Mouse (Mus musculus) midbrain, postnatal 0 days (tissue): ENCODE measurements around the gene Syt5. TPM values are rescaled to one million over a fixed set of nuclear protein-coding genes. Genes with fewer than 3 reads are reported as not detected.

Experiments used
- ATAC-seq: fragments of 200-750 bp; cut with Nextera tagmentation; 2 replicates; pipeline ENCODE4 v1.8.0; 2017; ENCODE audit warnings: moderate number of reproducible peaks, mild to moderate bottlenecking, moderate TSS enrichment, moderate library complexity; ENCODE audit not compliant: low FRiP score
- DNase-seq: peaks from one replicate; pipeline ENCODE4 v3.0.0-alpha.2; 2015; ENCODE audit warnings: low spot score
- H3K27ac ChIP-seq: fragments of 300-500 bp; sonication (generic); 2 replicates; pipeline ENCODE4 v1.5.1; 2014; ENCODE audit warnings: low read depth, mild to moderate bottlenecking, low read length, mixed read lengths
- H3K27me3 ChIP-seq: fragments of 300-500 bp; sonication (generic); 2 replicates; pipeline ENCODE4 v1.6.1; 2014; ENCODE audit warnings: low read length, control low read depth, mixed read lengths; ENCODE audit not compliant: insufficient read depth
- H3K36me3 ChIP-seq: fragments of 300-500 bp; sonication (generic); 2 replicates; pipeline ENCODE4 v1.6.1; 2014; ENCODE audit warnings: low read length, control low read depth, mixed read lengths; ENCODE audit not compliant: insufficient read depth
- H3K4me1 ChIP-seq: fragments of 300-500 bp; sonication (generic); 2 replicates; pipeline ENCODE4 v1.6.1; 2014; ENCODE audit warnings: mild to moderate bottlenecking, control low read depth, antibody characterized with exemption, low read length, mixed read lengths; ENCODE audit not compliant: insufficient read depth
- H3K4me2 ChIP-seq: fragments of 300-500 bp; sonication (generic); 2 replicates; pipeline ENCODE4 v1.6.1; 2014; ENCODE audit warnings: low read depth, mild to moderate bottlenecking, low read length, mixed read lengths; ENCODE audit not compliant: poor library complexity, severe bottlenecking
- H3K4me3 ChIP-seq: fragments of 300-500 bp; sonication (generic); 2 replicates; pipeline ENCODE4 v1.5.1; 2014; ENCODE audit warnings: low read depth, mild to moderate bottlenecking, low read length, moderate library complexity
- H3K9ac ChIP-seq: fragments of 300-500 bp; sonication (generic); replicated peaks from 2 replicates; pipeline ENCODE4 v1.6.1; 2014; ENCODE audit warnings: mild to moderate bottlenecking, low read length, moderate library complexity, mixed read lengths; ENCODE audit not compliant: poor library complexity, severe bottlenecking
- H3K9me3 ChIP-seq: fragments of 300-500 bp; sonication (generic); 2 replicates; pipeline ENCODE4 v1.6.1; 2016; ENCODE audit warnings: low read length, control low read depth
- CTCF ChIP-seq: IDR thresholded peaks from 2 replicates; pipeline ENCODE4 v1.5.1; 2016; ENCODE audit warnings: antibody characterized with exemption, mild to moderate bottlenecking
- WGBS: fragments of 180-500 bp; shearing (Covaris S2); extraction: QIAGEN DNeasy Blood & Tissue Kit; methylation state at CpG from one replicate; pipeline ENCODE4 v1.1.7; 2014; 5-methylcytosine and 5-hydroxymethylcytosine counted together
- polyA plus RNA-seq: library from polyadenylated mRNA; unstranded; fragments of >200 nt; fragmentation: Nextera tagmentation; extraction: Ambion mirVana; gene quantifications from 2 replicates; pipeline ENCODE4 v1.2.1, GENCODE M21; 2015
- total RNA-seq: library from RNA; depleted of rRNA; stranded (reverse); fragments of >200 nt; gene quantifications from 2 replicates; pipeline ENCODE4 v1.2.3, GENCODE M21; 2014

Syt5 gene
- total and polyA plus RNA-seq, 2 experiments from 2014 or later = 84.7 to 194 TPM

- Histone ChIP-seq H3K27ac (no peak overlapping the region), H3K27me3 (no peaks in the 10 kb centered on the region), H3K4me3 (no peak overlapping the region), H3K4me2 (no peak overlapping the region), H3K9me3 (no peaks in the 10 kb centered on the region), H3K9ac (no peak overlapping the region), H3K4me1 (peaks cover 4% of the 10 kb centered on the region; the same call in 1 of the 2 replicates), H3K36me3 (no peaks in the 10 kb centered on the region)
- no peak for TF ChIP-seq CTCF
- DNase-seq (no peak), ATAC-seq (no peak)
- 55% methylated on average over 11 of the region's 11 CpGs for WGBS
Measured at GRCm38 (mm10) chr7:4504646-4505435, 42.5 kb downstream of the Syt5 start.

DNA sequence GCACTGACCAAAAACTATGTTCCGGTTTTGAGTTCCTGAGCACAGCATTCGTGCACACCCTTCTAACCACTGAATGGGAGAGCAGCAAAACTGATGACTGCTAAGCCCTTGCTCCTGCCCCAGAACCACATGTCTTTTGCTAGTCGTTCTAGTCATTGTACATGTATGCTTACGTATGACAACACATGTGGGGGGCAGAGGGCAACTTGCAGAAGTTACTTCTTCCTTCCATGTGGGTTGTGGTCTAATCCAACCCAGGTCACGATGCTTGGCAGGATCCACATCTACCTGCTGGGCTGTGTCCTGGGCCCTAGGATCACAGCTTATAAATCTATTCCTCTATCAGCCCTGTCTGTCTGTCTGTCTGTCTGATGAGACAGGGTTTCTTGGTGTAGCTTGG is 43.5 kb downstream of the Syt5 start:
- no peak overlapping the region for H3K4me2 ChIP-seq
- H3K9me3 ChIP-seq = no peaks in the 10 kb centered on the region
- no peak overlapping the region for H3K4me3 ChIP-seq
- H3K27me3 ChIP-seq = no peaks in the 10 kb centered on the region
- H3K36me3 ChIP-seq = no peaks in the 10 kb centered on the region
- TF ChIP-seq CTCF = no peak
- DNase-seq (no peak), ATAC-seq (no peak)
- 82% methylated on average over 5 of the region's 5 CpGs for WGBS
- H3K27ac ChIP-seq = no peak overlapping the region
- H3K4me1 ChIP-seq = peaks cover 13% of the 10 kb centered on the region; the same call in 1 of the 2 replicates
- no peak overlapping the region for H3K9ac ChIP-seq

- H3K4me1 ChIP-seq = peaks cover 20% of the 10 kb centered on the region; the same call in 1 of the 2 replicates
- H3K9ac ChIP-seq = no peak overlapping the region
- H3K27me3 ChIP-seq = no peaks in the 10 kb centered on the region
- H3K4me3 ChIP-seq = no peak overlapping the region
- DNase-seq (no peak), ATAC-seq (no peak)
- no peak for TF ChIP-seq CTCF
- no peak overlapping the region for H3K4me2 ChIP-seq
- WGBS = 72% methylated on average over 4 of the region's 4 CpGs
- H3K27ac ChIP-seq = no peak overlapping the region
- H3K36me3 ChIP-seq = no peaks in the 10 kb centered on the region
- no peaks in the 10 kb centered on the region for H3K9me3 ChIP-seq
Measured at GRCm38 (mm10) chr7:4503100-4503499, 44.2 kb downstream of the Syt5 start.

DNA sequence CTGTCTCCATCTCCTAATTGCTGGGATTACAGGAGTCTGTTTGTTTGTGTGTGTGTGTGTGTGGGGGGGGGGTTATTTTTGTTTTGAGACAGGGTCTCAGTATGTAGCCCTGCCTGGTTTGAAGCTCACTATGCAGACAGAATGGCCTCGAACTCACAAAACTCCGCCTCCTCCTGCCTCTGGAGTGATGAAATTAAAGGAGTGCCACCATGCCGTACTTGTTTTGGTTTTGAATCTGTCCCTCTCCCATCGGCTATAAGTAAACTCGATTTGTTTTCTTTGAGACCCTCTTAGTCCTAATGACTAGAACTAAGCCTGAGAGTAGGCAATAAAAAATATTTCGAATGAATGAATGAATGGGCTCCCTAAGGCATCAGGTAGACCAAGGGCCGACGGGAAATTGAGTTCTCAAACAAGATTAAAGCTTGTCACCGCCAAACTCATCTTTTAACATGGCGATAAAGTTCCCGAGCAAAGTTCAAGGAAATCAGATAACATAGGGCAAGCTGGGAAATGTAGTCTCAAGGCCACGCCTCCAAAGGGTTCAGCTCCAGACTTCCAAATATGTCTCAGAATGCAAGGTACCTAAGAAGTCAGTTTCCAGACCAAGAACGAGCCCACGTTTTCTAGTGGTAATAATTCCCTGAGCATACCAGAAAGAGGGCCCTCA is 44.8 kb downstream of the Syt5 start:
- Histone ChIP-seq H3K4me2 (peak overlapping the region; percentile 78), H3K4me3 (peak overlapping the region; percentile 89), H3K9me3 (no peaks in the 10 kb centered on the region), H3K9ac (peak overlapping the region; percentile 95), H3K27me3 (no peaks in the 10 kb centered on the region), H3K36me3 (no peaks in the 10 kb centered on the region), H3K4me1 (peaks cover 20% of the 10 kb centered on the region; the same call in 1 of the 2 replicates), H3K27ac (no peak overlapping the region)
- DNase-seq = peak; percentile 76
- peak; percentile 7; the same call in 1 of the 2 replicates for ATAC-seq
- TF ChIP-seq CTCF = no peak
- WGBS = 8% methylated on average over 14 of the region's 14 CpGs

- DNase-seq (peak; percentile 97), ATAC-seq (peak; percentile 93)
- H3K9me3 ChIP-seq = no peaks in the 10 kb centered on the region
- TF ChIP-seq CTCF = no peak
- H3K27ac ChIP-seq = peak within 1 kb of the TSS; percentile 88
- peaks cover 6% of the 10 kb centered on the region for H3K36me3 ChIP-seq
- H3K4me2 ChIP-seq = peak within 1 kb of the TSS; percentile 78
- WGBS = under 1% methylated on average over 43 of the region's 62 CpGs
- H3K4me1 ChIP-seq = peaks cover 20% of the 10 kb centered on the region; the same call in 1 of the 2 replicates
- H3K9ac ChIP-seq = peak within 1 kb of the TSS; percentile 95
- H3K4me3 ChIP-seq = peak within 1 kb of the TSS; percentile 89
- no peaks in the 10 kb centered on the region for H3K27me3 ChIP-seq
Measured at GRCm38 (mm10) chr7:4501558-4502397, 45.6 kb downstream of the Syt5 start, which contains the start of gene Ppp1r12c. Gene Ppp1r12c (minus strand): TSS chr7:4501680.
